Mouse (Mus musculus): ENCODE data around the gene Cdc42ep1.
"Not testable (repeated sequence)": the region's sequence is repeated elsewhere in the genome, so short reads cannot be mapped to it uniquely, and the experiment has no call there.

Cdc42ep1 gene

DNA sequence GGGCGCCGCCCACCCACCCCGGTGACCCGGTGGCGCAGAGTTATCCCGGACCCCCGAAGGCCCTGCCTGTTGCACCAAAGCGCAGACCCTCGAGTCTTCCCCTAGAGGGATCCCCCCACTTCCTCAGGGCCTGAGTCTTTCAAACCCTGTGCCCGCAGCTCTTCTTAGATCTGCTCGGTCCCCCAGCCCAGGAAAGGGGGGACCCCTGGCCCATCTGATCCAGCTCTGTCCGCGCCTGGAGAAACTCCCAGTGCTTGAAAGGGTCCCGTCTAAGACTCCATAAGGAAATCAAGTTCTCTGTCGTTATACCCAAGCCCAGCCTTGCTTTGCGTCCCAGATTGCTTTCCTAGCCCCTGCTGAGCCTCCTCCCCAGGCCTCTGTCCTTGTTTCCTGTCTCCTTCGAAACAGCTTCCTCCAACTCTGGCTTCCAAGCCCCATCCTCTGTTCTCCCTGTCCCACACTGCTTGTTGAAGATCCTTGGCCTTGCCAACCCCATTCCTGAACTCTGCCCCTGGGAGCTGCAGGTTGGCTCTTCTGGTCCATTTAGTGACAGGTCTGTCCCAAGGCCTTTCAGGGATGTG lies 35.5 kb downstream of the Cdc42ep1 start:
- DNase-seq (ENCODE audit: low spot score) = no peak

DNA sequence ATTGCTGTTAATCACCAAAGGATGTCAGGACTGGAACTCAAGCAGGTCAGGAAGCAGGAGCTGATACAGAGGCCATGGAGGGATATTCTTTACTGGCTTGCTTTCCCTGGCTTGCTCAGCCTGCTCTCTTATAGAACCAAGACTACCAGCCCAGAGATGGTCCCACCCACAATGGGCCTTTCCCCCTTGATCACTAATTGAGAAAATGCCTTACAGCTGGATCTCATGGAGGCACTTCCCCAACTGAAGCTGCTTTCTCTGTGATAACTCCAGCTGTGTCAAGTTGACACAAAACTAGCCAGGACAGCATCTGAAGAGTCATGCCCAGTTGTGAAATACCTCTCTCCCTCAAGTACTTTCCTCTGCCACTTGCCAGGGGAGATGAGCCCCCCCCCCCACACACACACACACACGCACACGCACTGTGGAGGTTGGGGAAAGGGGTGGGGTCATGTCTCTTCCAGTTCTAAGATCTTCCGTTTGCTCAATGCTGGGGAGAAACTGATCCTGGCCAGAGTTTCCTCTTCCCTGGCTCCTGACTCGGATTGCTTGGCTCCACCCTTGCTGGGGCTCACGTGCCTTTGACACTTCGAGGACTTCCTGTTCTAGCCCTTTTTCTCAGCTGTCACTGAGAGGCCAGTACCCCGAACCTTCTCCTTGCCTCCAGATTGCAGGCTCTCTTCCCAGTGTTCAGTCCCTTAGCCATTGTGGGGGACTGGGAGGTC lies 36.5 kb downstream of the Cdc42ep1 start:
- DNase-seq (ENCODE audit: low spot score) = not testable (repeated sequence)

DNA sequence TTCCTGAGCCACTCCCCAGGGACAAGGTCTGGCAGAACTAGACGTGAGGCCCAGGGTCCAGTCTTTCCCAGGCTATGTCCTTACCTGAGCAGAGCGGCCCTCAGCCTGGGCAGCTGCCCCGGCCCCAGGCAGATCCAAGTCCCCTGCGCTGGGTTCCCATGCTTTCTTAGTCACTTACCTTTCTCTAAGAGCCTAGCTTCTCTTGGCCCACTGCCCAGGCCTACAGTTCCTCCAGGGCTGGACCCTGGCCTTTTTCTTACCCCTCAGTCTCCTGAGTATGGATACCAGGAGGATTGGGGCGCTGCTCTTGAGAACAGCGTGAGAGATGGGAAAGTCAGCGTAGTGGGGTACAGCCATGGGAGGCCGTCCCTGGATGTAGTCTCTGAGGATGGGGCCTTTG lies 38.0 kb downstream of the Cdc42ep1 start:
- no peak for DNase-seq (ENCODE audit: low spot score)

DNA sequence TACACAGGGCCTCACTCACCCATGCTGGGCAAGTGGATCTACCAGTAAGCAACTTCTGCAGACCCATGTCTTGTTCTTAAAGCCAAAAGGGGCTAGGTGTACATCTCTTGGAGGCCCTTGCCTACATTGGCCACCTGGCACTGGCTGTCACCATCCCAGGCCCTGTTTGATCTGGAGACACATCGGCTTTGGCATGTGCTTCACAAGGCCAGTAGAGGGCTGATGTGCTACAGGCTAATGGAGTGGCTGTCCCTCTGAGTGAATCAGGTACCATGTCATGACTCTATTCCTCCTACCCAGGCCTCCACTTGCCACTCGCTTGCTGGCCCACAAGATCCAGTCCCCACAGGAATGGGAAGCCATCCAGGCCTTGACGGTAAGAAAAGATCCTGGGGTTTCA lies 39.4 kb downstream of the Cdc42ep1 start:
- no peak for DNase-seq (ENCODE audit: low spot score)

DNA sequence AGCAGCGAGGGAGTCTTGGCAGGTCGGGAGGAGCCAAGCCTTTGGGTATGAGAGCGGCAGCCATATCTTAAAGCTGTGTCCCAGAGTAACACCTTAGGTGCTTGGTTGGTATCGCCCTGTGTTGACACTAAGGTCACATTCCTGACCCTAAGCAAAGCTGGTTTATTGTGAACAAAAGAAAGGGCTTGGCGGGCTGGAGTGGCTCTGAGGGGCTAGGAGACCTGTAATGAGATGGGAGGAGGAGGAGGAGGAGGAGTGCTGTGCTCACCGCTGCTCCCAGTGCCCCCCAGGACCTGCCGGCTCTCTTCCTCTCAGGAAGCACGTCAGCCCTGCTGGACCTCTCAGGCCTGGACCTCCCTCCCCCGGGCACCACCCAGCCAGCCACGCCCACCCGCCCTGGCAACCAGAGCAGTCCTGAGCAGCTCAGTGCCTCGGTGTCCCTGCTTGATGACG lies 47.0 kb downstream of the Cdc42ep1 start:
- DNase-seq (ENCODE audit: low spot score) = no peak

DNA sequence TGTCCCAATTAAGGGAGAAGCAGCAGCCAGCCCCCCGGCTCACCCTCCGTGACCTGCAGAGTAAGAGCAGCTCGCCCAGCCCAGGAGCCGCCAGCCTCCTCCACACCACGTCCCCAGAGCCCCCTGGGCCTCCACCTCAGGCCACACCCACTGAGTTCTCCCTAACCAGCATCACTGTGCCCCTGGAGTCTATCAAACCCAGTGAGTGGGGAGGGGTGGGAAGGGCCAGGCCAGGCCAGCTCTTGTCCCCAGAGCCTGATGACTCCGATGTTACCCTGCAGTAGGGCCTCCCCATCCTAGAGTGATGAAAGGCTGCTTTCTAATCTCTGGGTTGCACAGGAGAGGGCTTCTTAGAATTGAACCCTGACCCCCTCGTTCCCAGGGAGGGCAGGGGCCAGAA lies 50.0 kb downstream of the Cdc42ep1 start:
- no peak for DNase-seq (ENCODE audit: low spot score)

DNA sequence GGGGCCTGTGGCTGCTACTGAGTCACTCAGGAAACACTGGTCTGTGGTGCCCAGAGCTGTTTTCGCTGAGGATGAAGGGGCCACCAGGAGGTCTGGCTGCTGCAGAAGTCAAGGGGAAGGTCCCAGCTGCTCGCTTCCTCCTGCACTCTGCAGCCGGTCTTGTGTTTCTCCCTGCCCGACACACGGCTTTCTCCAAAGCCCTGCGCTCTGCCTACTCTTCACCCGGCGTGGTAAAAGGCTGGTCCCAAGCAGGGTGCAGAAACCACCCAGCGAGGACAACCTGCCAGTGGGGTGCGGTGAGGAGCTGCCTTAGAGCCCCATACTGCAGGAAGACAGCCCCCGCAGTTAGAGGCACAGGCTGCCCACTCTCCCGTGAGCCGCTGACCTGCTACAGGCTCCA lies 52.3 kb downstream of the Cdc42ep1 start:
- DNase-seq (ENCODE audit: low spot score) = no peak

DNA sequence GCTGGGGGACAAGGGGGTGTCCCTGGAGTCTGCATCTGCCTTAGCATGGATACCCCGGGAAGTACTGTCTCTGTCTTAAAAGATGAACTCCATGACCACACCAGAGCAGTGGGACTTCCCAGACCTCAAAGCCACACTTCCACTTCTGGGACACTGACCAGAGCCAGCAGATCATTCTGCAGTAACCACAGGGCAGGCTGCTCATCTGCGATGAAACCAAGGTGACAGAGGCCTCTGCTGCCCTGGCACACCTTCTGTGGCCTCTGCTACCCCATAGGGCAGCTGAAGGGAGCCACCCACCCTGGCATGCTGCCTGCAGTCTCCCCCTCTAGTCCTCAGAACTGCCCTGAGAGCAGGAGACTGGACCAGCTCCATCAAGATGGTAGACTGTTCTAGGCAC lies 53.3 kb downstream of the Cdc42ep1 start:
- DNase-seq (ENCODE audit: low spot score) = no peak

DNA sequence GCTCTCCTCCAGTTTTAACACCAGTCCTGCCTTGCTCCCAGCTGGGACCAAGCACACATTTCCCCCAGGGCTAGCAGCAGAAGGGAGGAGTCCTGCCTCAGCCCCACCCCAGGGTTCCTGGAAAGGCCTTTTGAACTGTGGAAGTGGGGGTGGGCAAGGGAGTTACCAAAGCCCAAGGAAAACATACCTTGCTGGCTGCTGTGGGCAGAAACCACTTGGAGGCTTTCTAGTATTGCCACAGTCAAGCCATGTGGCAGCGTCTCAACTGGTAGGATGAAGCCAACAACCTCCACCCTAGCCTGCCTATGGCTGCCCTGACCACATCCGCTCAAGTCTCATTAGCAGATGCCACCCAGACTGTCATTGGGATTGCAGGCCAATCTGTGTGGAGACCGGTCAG lies 53.7 kb downstream of the Cdc42ep1 start:
- DNase-seq (ENCODE audit: low spot score) = no peak

DNA sequence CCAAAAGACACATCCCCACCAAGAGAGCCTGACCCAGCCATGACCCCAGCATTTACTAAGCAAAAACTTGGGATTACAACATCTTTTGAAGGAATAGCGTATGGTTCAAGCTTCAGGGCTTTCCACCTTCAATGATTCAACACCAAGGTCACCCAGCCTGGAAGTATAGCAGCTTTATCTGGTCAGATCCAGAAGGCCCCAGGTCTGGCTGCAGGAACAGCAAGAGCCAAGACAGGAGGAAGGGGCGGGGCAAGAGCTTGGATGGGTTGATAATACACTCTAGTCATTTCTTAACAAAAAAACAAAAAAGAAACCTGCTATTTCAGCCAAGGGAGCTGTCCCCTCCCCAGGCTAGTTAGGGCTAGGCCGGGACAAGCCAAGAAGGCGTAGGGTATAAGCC lies 55.1 kb downstream of the Cdc42ep1 start:
- no peak for DNase-seq (ENCODE audit: low spot score)

DNA sequence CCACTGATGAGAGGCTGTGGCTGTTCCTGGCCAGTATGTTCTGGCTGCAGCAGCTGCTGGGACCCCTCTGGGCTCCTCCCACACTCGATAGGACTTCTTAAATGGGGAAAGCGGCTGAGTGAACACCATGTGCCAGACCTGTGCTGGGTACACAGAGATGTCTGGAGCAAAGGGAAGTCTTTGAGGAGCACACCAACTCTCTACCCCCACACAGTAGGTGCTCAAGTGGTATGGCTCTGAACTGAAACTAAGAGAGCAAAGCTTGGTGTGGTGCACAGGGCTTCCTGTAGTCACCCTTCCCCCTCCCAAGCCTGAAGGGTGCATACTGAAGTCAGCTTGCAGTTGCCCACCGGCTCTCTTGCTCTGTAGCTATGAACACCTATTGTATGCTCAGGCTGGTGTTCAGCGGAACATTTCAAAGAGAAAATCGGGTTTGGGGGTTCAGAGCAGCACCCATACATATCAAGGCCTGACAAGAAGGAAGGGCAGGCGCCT lies 56.1 kb downstream of the Cdc42ep1 start:
- no peak for DNase-seq (ENCODE audit: low spot score)

DNA sequence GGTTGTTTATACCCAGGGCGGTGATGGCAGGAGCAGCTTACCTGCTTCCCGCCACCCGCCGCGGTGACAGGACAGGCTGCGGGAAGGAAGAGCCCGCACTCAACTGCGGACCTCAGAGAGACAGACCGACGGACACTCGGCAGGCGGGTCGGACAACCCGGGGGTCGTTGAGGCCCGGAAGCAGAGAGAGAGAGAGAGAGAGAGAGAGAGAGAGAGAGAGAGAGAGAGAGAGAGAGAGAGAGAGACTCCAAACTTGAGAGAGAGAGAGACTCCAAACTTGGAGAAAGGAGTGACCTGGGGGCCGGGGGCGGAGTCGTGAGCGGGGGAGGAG lies 57.0 kb downstream of the Cdc42ep1 start, which contains the start of gene Gm49510:
TSS of gene Gm49510 (plus strand) at position 259 of the 331 bp plus-strand sequence.
- DNase-seq (ENCODE audit: low spot score) = no peak

DNA sequence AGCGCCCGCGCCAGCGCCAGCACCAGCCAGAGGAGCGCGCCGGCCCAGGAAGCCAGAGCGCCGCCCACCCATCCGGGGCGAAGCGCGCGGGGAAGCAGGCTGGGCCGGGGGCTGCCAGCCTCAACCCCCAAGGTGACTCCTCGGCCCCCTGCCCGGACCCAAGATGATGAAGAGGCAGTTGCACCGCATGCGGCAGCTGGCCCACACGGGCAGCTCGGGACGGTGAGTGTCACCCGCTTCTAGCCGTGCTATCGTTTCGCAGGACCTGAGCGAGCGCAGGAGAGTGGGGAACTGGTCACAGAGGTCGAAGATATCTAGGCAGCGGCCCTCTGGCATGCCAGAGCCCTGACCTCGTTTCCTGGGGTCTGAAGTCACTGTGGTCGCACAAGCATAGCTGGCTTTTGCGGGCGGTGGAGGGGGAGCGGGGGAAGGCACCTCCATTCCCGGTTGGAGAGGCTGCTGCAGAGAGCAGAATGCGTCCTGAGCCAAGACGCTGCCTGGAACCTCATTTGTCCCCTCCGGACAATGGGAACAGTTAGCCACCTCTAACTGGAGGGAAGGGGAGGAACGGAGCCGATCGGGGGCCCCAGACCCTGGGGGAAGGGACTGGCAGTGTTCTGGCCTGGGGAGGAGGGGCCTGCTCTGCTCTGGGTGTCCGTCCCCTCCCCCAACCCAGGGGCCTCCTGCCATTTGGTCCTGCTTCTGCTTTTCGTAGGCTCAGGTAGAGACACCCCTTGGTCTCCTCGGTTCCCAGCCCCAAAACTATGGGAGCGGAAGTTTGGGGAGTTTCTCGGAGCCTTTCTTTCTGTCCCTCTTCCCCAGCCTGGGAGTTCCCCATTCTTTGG lies 57.5 kb downstream of the Cdc42ep1 start, which contains the start of gene Sh3bp1:
TSS of gene Sh3bp1 (plus strand) at position 29 of the 845 bp plus-strand sequence.
- peak; percentile 83 for DNase-seq (ENCODE audit: low spot score)
